Mouse (Mus musculus) embryonic facial prominence, embryonic 11.5 days (tissue): ENCODE results near the gene Slc35f6. TPM values are rescaled to one million over a fixed set of nuclear protein-coding genes. Genes with fewer than 3 reads are reported as not detected.

ENCODE experiments used
- ATAC-seq: fragments of 200-750 bp; cut with Nextera tagmentation; replicated peaks from 2 replicates; pipeline ENCODE4 v1.8.0; 2017; ENCODE audit warnings: low read depth; ENCODE audit not compliant: insufficient number of reproducible peaks, low FRiP score, low TSS enrichment
- DNase-seq: peaks from one replicate; pipeline ENCODE4 v3.0.0-alpha.2; 2015; ENCODE audit warnings: low spot score
- H3K27ac ChIP-seq: fragments of 300-500 bp; sonication (generic); replicated peaks from 2 replicates; pipeline ENCODE4 v1.5.1; 2014; ENCODE audit warnings: mild to moderate bottlenecking, low read depth, low read length, control low read depth
- H3K27me3 ChIP-seq: fragments of 300-500 bp; sonication (generic); 2 replicates; pipeline ENCODE4 v1.6.1; 2014; ENCODE audit warnings: mild to moderate bottlenecking, low read length, moderate library complexity, mixed read lengths; ENCODE audit not compliant: control insufficient read depth, insufficient read depth
- H3K36me3 ChIP-seq: fragments of 300-500 bp; sonication (generic); replicated peaks from 2 replicates; pipeline ENCODE4 v1.6.1; 2014; ENCODE audit warnings: low read depth, mild to moderate bottlenecking, low read length, moderate library complexity, mixed read lengths; ENCODE audit not compliant: control insufficient read depth, insufficient read depth
- H3K4me1 ChIP-seq: fragments of 300-500 bp; sonication (generic); 2 replicates; pipeline ENCODE4 v1.6.1; 2014; ENCODE audit warnings: low read length, mixed read lengths; ENCODE audit not compliant: control insufficient read depth, insufficient read depth
- H3K4me2 ChIP-seq: fragments of 300-500 bp; sonication (generic); 2 replicates; pipeline ENCODE4 v1.6.1; 2014; ENCODE audit warnings: low read depth, mild to moderate bottlenecking, control low read depth, low read length, moderate library complexity
- H3K4me3 ChIP-seq: fragments of 300-500 bp; sonication (generic); 2 replicates; pipeline ENCODE4 v1.5.1; 2014; ENCODE audit warnings: low read depth, low read length, control low read depth
- H3K9ac ChIP-seq: fragments of 300-500 bp; sonication (generic); replicated peaks from 2 replicates; pipeline ENCODE4 v1.6.1; 2014; ENCODE audit warnings: mild to moderate bottlenecking, control low read depth, low read length
- H3K9me3 ChIP-seq: fragments of 300-500 bp; sonication (generic); replicated peaks from 2 replicates; pipeline ENCODE4 v1.6.1; 2016; ENCODE audit warnings: mild to moderate bottlenecking, low read length, inconsistent platforms, mixed read lengths; ENCODE audit not compliant: control insufficient read depth
- WGBS: fragments of 180-500 bp; shearing (Covaris S2); extraction: QIAGEN DNeasy Blood & Tissue Kit; methylation state at CpG from one replicate; pipeline ENCODE4 v1.1.7; 2014; 5-methylcytosine and 5-hydroxymethylcytosine counted together
- polyA plus RNA-seq: library from polyadenylated mRNA; unstranded; fragments of >200 nt; fragmentation: Nextera tagmentation; extraction: Ambion mirVana; gene quantifications from 2 replicates; pipeline ENCODE4 v1.2.1, GENCODE M21; 2014

The Slc35f6 gene
- 22.0 and 23.5 TPM in 2 replicates for polyA plus RNA-seq

DNA sequence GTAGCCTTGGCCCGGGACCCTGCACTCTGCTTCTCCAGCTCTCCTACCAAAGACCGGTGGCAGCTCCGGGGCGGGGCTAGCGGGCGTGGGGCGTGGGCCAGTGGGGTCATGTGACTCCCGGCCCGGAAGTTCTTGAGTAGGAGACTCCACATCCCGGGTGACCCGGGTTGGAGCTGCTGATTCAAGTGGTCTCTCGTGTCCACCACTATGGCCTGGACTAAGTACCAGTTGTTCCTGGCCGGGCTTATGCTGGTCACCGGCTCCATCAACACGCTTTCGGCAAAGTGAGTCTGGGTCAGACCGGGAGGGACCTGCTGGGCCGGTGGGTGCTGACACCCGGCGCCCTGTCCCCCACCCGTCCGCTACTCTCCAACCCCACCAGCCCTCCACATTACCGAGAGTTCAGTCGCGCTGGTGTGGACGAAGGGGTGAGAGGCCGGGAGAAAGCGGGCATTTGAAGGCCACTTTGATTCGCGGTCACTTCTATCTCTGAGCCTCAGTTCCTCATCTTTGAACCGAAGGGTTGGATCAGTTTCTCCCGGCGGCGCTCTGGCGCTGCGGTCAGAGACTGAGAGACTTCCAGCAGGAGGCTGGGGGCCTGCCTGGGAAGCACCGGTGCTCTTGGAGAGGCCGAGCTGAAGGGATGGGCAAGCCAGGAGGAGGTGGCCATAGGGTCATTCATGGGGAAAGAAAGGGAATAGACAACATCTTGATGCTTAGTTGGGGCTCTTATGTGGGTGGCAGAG is at the start of gene Slc35f6:
TSS of gene Slc35f6 (plus strand) at position 119 of the 746 bp plus-strand sequence.
- ATAC-seq (peak; percentile 74), DNase-seq (peak; percentile 91)
- peak within 1 kb of the TSS; percentile 73 for H3K9ac ChIP-seq
- no peaks in the 10 kb centered on the region for H3K36me3 ChIP-seq
- H3K27ac ChIP-seq = peak within 1 kb of the TSS; percentile 13; the same call in 1 of the 2 replicates
- H3K4me3 ChIP-seq = peak within 1 kb of the TSS; percentile 68
- peak within 1 kb of the TSS; percentile 81 for H3K4me2 ChIP-seq
- no peaks in the 10 kb centered on the region for H3K9me3 ChIP-seq
- no peaks in the 10 kb centered on the region for H3K4me1 ChIP-seq
- under 1% methylated on average over 38 of the region's 38 CpGs for WGBS
- no peaks in the 10 kb centered on the region for H3K27me3 ChIP-seq

GRCm38 (mm10) chr5:30601397-30601796 is 46.3 kb upstream of the Slc35f6 start:
- no peaks in the 10 kb centered on the region for H3K4me1 ChIP-seq
- H3K9me3 ChIP-seq = no peaks in the 10 kb centered on the region
- no peak overlapping the region for H3K27ac ChIP-seq
- WGBS = 34% methylated on average over 4 of the region's 4 CpGs
- H3K4me3 ChIP-seq = no peak overlapping the region
- H3K9ac ChIP-seq = no peak overlapping the region
- H3K4me2 ChIP-seq = no peak overlapping the region
- ATAC-seq (no peak), DNase-seq (no peak)
- no peaks in the 10 kb centered on the region for H3K27me3 ChIP-seq
- H3K36me3 ChIP-seq = no peaks in the 10 kb centered on the region

DNA sequence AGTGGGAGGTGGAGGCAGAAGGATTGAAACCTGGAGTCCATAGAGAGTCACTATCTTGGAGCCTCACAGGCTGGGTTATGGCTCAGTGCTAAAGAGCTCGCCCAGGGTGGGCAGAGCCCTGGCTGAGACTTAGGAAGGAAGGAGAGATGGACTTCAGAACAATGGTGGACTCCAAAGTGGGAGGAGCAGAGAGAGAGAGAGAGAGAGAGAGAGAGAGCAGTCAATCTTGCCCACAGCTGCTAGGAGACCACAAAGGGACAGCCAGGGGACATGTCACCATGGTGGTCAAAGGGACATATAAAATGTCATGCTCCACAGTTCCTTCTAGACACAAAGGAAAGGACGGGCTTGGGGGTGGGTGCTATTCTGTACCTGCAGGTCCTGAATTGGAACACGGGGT is 44.5 kb upstream of the Slc35f6 start:
- no peak for DNase-seq
- no peaks in the 10 kb centered on the region for H3K36me3 ChIP-seq
- H3K27ac ChIP-seq = no peak overlapping the region
- WGBS = 75% methylated on average over 3 of the region's 3 CpGs
- H3K27me3 ChIP-seq = no peaks in the 10 kb centered on the region
- H3K9me3 ChIP-seq = no peaks in the 10 kb centered on the region
- no peak for ATAC-seq
- H3K4me2 ChIP-seq = no peak overlapping the region
- no peak overlapping the region for H3K4me3 ChIP-seq
- H3K9ac ChIP-seq = no peak overlapping the region
- H3K4me1 ChIP-seq = no peaks in the 10 kb centered on the region

GRCm38 (mm10) chr5:30603926-30604325 is 43.8 kb upstream of the Slc35f6 start:
- ATAC-seq = no peak

DNA sequence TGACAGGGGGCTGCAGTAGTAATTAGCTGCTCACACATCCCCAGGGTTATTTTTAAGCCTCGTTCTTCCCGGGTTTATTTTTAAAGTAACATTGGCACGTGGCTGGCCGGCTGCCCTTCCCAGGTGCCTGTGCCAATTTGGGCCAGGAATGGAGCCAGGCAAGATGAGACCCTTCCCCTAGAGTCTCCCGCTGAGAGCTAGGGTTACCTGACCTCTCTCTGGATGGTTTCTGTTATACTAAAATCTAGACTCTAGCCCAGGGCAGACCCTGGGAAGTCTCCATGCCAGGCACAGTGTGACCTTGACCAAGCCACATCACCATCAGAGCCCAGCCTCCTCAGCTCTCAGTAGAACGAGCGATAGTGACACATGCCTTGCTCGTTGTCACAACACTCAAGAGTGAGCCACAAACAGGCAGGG is 43.0 kb upstream of the Slc35f6 start:
- WGBS = 75% methylated on average over 8 of the region's 8 CpGs
- H3K36me3 ChIP-seq = no peaks in the 10 kb centered on the region
- no peak overlapping the region for H3K27ac ChIP-seq
- H3K9me3 ChIP-seq = no peaks in the 10 kb centered on the region
- ATAC-seq (no peak), DNase-seq (no peak)
- H3K27me3 ChIP-seq = no peaks in the 10 kb centered on the region
- H3K4me1 ChIP-seq = no peaks in the 10 kb centered on the region
- H3K4me2 ChIP-seq = no peak overlapping the region
- no peak overlapping the region for H3K4me3 ChIP-seq
- no peak overlapping the region for H3K9ac ChIP-seq

More at GRCm38 (mm10) chr5:30603926-30604325, 43.8 kb upstream of the Slc35f6 start:
- no peak overlapping the region for H3K4me2 ChIP-seq
- no peaks in the 10 kb centered on the region for H3K36me3 ChIP-seq
- no peaks in the 10 kb centered on the region for H3K9me3 ChIP-seq
- no peak overlapping the region for H3K27ac ChIP-seq
- no peak overlapping the region for H3K9ac ChIP-seq
- no peak for DNase-seq
- no peaks in the 10 kb centered on the region for H3K4me1 ChIP-seq
- no peaks in the 10 kb centered on the region for H3K27me3 ChIP-seq
- H3K4me3 ChIP-seq = no peak overlapping the region
- WGBS = 73% methylated on average over 4 of the region's 4 CpGs

- H3K4me2 ChIP-seq = no peak overlapping the region
- no peak overlapping the region for H3K4me3 ChIP-seq
- no peaks in the 10 kb centered on the region for H3K27me3 ChIP-seq
- ATAC-seq (no peak), DNase-seq (no peak)
- H3K27ac ChIP-seq = no peak overlapping the region
- H3K36me3 ChIP-seq = no peaks in the 10 kb centered on the region
- no peaks in the 10 kb centered on the region for H3K4me1 ChIP-seq
- 83% methylated on average over 6 of the region's 6 CpGs for WGBS
- no peak overlapping the region for H3K9ac ChIP-seq
- no peaks in the 10 kb centered on the region for H3K9me3 ChIP-seq
These were observed 42.1 kb upstream of the Slc35f6 start for GRCm38 (mm10) chr5:30605649-30606048.

GRCm38 (mm10) chr5:30606424-30607073 is 41.2 kb upstream of the Slc35f6 start:
- WGBS = 78% methylated on average over 16 of the region's 16 CpGs
- Histone ChIP-seq H3K4me3 (no peak overlapping the region), H3K4me2 (no peak overlapping the region), H3K9ac (no peak overlapping the region), H3K27me3 (no peaks in the 10 kb centered on the region), H3K4me1 (no peaks in the 10 kb centered on the region), H3K36me3 (no peaks in the 10 kb centered on the region), H3K27ac (no peak overlapping the region), H3K9me3 (no peaks in the 10 kb centered on the region)
- ATAC-seq = no peak
- DNase-seq = no peak

- Histone ChIP-seq H3K4me1 (no peaks in the 10 kb centered on the region), H3K9me3 (no peaks in the 10 kb centered on the region), H3K4me3 (no peak overlapping the region), H3K27ac (no peak overlapping the region), H3K9ac (no peak overlapping the region), H3K27me3 (no peaks in the 10 kb centered on the region), H3K4me2 (no peak overlapping the region), H3K36me3 (no peaks in the 10 kb centered on the region)
- 88% methylated on average over 7 of the region's 7 CpGs for WGBS
- no peak for DNase-seq
- no peak for ATAC-seq
These were observed 38.6 kb upstream of the Slc35f6 start for GRCm38 (mm10) chr5:30609094-30609493.
